Mouse (Mus musculus): ENCODE measurements at regions not wholly inside any gene's neighbourhood (a gene's known extent, or its start where the extent isn't known, plus 50 kb on each side); places are given as distances from the start of the nearest gene placed in this dataset.

GRCm38 (mm10) chr10:98748856-98749583 is 165.2 kb upstream of the Atp2b1 start:
- DNase-seq (ENCODE audit: low spot score in 2 of 2) = peak in 1 of 2 experiments; percentile 17

DNA sequence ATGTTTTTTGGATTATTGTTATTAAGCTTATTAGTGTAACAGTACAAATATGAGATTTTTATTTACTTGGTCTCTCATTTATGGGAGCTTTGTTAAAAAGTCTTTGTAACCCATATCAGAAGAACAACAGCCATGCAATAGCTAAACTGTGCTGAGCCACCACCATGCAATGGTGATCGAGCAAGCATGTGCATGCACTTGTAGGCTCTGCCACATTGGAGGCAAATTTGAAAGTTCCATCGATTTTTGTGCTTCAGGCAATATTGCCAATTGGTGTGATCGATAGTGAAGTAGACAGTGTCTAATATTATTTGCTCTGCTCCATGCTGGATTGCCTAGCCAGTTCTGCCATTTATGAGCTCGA is 164.6 kb upstream of the Atp2b1 start:
- no peak for DNase-seq (ENCODE audit: low spot score in 2 of 2)

- DNase-seq (ENCODE audit: low spot score in 2 of 2) = no peak
Measured at GRCm38 (mm10) chr10:98751376-98752058, 162.7 kb upstream of the Atp2b1 start.

DNA sequence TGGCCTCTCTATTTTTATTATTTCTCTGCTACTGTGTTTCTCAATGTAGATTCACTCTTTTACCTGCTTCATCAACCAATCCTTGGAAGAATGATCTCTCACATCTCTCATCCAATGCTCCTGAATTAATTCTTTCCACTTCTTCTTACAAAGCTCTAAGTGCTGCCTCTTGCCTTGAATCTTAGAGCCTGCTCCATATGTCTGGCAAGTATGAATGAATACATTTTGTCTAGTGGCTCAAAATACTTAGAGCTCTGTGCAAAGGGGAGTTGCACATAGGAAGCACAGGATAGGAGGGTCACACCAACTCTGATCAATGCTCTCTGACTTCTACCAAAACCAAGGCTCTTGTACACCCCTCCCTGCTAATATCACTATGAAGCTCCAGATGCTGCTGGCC is 153.1 kb upstream of the Atp2b1 start:
- DNase-seq (ENCODE audit: low spot score in 2 of 2) = no peak

GRCm38 (mm10) chr10:98765786-98766419 is 148.3 kb upstream of the Atp2b1 start:
- no peak for DNase-seq (ENCODE audit: low spot score in 2 of 2)

DNA sequence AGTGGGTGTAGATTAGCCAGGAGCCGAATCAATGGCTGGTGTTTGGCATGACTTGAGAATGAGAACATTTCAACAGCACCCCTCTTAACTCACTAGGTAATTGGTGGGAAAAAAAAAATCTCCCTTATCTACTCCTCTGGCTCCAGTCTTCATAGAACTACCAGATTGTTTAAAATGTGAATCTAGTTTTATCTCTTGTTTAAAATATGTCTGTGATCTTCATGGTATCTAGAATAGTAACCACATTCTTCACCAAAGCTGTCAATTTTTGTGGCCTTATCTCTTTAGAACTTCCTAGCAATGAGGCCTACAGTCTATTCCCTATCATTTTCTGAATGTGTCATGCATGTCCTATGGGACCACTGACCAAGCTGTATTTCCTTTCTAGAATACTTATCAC is 134.4 kb upstream of the Atp2b1 start:
- DNase-seq (ENCODE audit: low spot score in 2 of 2) = no peak

DNA sequence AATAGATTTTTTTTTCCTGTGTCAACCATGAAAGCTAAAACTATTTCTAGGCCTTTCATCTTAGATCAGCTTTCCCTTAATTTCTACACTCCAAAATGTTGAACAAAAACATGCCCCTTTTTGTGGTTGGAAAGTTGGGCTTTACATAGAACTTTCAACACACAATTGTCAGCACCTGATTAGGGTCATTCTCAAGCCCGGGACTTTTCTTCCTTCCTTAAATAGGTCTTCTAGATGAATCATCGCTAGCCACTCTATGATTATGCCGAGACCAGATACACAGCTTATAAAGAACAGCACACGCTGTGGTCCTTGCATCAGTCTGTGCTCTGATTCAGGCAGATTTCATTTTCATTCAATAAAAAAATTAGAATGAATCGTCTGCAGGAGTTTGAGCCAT is 133.3 kb upstream of the Atp2b1 start:
- DNase-seq (ENCODE audit: low spot score in 2 of 2) = no peak

GRCm38 (mm10) chr10:98781888-98782351 is 132.3 kb upstream of the Atp2b1 start:
- no peak for DNase-seq (ENCODE audit: low spot score in 2 of 2)

DNA sequence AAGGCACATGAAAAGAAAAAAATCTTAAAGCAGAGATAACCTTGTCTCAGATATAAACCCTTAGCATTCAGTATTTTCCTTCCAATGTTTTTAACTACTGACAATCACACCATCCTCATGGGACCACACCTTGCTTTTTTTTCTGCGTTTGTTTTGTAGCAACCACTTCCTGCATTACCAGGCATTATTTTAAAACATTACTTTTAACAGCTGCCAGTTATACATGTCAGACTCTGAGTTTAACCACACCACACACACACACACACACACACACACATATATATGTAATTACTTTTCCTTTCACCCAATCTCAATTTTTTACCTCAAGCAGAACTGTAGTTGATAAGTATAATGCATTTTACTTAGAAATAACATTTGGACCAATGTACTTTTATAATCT is 128.8 kb upstream of the Atp2b1 start:
- no peak for DNase-seq (ENCODE audit: low spot score in 2 of 2)

GRCm38 (mm10) chr10:98786089-98786488 is 128.1 kb upstream of the Atp2b1 start:
- no peak for DNase-seq (ENCODE audit: low spot score in 2 of 2)

DNA sequence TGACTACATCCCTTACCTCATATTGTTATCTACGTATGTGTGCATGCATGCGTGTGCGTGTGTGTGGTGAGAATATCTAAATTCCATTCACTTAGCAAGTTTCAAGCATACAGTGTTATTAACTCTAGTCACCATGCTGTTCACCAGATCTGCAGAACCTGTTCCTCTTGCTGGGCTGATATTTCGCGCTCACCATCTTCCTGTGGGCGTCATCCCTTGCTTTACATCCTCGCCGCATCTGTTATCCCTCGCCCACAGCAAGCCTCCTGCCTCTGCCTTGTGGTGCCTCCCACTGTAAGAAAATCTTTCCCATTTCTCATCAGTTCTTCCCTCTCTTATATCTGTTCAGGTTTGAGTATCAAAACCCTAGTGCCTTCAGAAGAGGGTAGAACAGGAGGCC is 124.4 kb upstream of the Atp2b1 start:
- DNase-seq (ENCODE audit: low spot score in 2 of 2) = peak; percentile 36 to 43

DNA sequence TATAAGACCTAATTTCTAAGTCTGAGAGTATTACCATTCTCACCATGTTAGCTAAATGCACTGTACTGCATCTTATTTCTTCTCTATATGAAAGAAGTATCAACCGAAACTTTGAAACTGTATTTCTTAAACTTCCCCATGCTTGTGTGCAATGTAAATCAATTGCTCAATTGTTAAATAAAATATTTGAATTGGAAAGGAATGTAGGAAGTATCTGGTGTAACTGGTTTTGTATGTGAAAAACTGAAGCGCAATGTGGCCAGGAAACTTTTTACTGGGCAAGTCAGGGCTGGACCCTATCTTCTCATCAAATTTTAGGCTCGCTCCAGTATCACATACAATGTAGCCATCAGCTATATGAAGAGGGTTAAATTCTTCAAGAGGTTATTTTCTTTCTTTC is 123.8 kb upstream of the Atp2b1 start:
- no peak for DNase-seq (ENCODE audit: low spot score in 2 of 2)

DNA sequence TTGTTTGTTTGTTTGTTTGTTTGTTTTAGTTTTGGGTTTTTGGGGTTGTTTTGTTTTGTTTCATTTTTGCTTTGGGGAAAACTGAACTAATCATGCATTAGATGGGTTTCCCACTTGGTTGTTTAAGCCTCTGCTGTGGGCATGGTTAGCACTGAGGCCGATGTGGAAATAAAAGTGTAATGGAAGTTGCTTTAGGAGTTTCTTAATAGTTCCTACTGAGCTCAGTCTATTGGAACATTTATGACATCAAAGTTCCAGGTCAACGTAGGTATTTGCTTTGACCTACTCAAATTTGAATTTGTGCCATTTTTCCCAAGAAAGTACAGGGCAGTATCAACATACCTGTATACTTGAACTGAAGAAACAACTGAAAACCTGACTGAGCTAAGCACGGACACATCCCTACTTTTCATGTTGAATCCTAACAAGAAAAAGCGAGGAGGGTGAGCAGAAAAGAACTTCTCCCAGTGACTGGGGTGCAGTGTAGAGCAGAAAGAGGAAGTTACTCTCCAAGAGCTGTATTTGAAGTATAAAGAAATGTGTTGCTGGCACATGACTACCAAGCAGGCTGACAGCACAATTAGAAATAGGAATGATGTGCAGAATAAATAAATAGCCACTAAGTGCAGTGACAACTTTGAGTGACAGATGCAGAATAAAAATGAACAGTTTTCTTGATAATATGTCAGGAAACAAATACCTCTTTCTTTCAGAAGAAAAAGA is 122.0 kb upstream of the Atp2b1 start:
- DNase-seq (ENCODE audit: low spot score in 2 of 2) = no peak

GRCm38 (mm10) chr10:98793926-98794536 is 120.2 kb upstream of the Atp2b1 start:
- no peak for DNase-seq (ENCODE audit: low spot score in 2 of 2)

DNA sequence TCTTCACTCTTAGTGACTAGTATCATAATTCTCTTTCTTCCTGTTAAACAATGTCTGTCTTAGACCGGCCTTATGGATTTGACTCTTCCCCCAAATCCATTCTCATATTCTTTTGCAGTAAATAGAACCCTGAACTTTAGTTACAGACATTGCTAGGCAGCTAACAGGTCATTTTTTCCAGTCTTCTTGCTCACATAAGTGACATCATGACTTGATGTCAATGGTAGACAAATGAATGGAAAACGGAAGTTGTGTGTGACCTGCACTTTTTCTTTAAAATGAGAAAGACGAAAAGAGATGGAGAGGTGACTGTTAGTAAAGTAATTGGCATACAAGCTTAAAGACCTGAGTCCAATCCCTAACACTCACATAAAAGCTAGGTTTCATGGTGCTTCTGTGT is 118.2 kb upstream of the Atp2b1 start:
- no peak for DNase-seq (ENCODE audit: low spot score in 2 of 2)

- no peak for DNase-seq (ENCODE audit: low spot score in 2 of 2)
Measured at GRCm38 (mm10) chr10:98798634-98799415, 115.4 kb upstream of the Atp2b1 start.

DNA sequence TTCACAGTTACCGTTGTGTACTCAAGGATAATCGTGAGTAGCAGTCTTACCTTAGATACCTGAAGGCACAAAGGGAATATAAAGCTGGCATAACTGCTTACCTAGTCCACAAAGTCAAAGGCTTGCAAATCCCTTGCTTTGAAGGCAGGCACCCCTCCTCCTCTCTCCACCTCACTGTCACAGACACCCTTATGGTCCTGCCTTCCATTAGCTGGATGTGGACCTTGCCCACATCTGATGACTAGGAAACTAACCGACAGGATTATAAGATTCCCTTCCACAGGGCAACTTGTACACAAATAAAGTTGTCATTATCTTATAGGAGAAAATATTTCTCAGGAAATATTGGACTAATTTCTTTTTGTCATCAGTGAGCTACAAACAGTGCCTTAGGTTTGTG is 114.4 kb upstream of the Atp2b1 start:
- DNase-seq (ENCODE audit: low spot score in 2 of 2) = no peak

DNA sequence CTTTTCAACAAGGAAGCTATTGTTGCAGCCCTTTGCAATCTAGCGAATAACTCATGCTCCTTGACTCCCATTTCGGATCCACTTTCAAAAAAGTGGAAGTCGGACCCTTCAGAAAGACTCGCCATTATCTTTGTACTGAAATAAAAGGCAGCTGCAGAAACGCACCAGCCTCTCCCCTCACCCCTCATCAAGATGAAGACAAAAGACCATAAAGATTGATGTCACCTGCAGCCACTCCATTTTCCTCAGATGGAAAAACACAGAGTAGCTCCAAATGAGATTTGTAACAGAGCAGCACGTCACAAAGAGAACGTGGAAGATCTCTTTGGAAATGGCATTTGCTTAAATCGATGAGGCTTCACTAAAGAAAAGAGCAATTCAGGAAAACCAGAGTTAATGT is 113.3 kb upstream of the Atp2b1 start:
- DNase-seq (ENCODE audit: low spot score in 2 of 2) = no peak

- DNase-seq (ENCODE audit: low spot score in 2 of 2) = no peak
Measured at GRCm38 (mm10) chr10:98805013-98805412, 109.2 kb upstream of the Atp2b1 start.

DNA sequence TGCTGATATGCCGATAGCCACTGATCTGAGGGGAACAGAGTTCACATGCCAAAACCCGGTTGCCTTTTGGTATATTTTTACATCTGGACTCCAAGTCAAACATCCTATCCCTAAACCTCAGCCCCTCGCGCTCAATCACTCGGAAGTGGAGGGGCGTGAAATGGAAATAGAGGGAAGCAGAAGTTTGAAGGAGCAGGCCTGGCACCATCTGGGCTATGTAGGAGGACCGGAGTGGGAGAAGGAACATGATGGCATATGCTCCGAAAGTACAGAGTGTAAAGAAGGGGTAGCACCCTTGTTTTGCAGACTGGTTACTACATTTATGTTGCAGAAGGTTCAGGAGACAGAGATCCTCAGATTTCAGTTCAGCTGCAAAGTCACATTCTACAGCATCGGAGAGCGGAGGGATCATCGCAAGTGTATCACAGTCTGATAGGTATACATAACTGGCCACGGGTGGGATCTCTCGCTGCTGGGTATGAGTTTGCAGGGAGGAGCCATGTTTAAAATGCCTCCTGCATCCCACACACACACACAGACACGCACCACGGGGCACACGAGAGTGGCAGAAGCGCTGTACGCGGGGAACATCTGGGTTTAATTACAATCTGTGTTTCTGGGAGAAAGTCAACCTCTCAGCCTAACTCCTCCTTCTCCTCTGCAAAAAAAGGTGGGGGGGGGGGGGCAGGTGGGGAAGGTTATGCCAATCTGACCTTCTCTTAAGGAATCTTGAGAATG is 107.2 kb upstream of the Atp2b1 start:
- peak; percentile 78 for DNase-seq (ENCODE audit: low spot score in 2 of 2)
